Mouse (Mus musculus): ENCODE results near the gene Rpusd2.

GRCm38 (mm10) chr2:119025239-119025616, 9.4 kb upstream of the Rpusd2 start:
- TF ChIP-seq POLR2A (IDR thresholded peaks at IDR 0.05; ENCODE audit: borderline replicate concordance, extremely low read depth, low read depth, low read length) (no peak), CTCF (IDR thresholded peaks at IDR 0.05; ENCODE audit: insufficient read depth, low read length) (no peak)
